Mouse (Mus musculus): Measurements from ENCODE around the gene Fam168a. TPM values are rescaled to one million over a fixed set of nuclear protein-coding genes. Genes with fewer than 3 reads are reported as not detected.

Gene Fam168a
- polyA plus RNA-seq, 1 experiment from 2014 or later: 35.4 TPM

DNA sequence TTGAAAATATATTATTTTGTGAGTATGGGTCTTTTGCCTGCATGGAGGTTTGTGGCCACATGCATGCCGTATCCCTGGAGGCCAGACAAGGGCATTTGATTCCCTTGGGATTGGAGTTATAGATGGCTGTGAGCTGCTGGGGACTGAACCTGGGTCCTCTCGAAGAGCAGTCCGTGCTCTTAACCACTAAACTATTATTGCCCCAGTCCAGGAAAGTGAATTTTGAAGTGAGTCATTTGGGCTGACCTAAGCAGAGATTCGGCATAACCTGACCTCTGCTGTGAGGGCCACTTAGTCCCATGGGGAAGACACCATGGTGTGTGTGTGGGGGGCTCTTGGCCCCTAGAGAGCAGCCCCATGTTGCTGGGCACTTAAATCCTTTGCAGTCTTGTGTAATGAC, 164.9 kb downstream of the Fam168a start:
- peaks cover 25% of the 10 kb centered on the region for H3K4me1 ChIP-seq
- no peak for DNase-seq (ENCODE audit: low spot score)
- 93% methylated on average over 4 of the region's 4 CpGs for WGBS
- H3K36me3 ChIP-seq: peaks cover 50% of the 10 kb centered on the region
- H3K27ac ChIP-seq: no peak overlapping the region
- H3K27me3 ChIP-seq (ENCODE audit: insufficient read depth, poor library complexity, severe bottlenecking): no peaks in the 10 kb centered on the region
- H3K9me3 ChIP-seq: no peaks in the 10 kb centered on the region
- H3K4me3 ChIP-seq: no peak overlapping the region

DNA sequence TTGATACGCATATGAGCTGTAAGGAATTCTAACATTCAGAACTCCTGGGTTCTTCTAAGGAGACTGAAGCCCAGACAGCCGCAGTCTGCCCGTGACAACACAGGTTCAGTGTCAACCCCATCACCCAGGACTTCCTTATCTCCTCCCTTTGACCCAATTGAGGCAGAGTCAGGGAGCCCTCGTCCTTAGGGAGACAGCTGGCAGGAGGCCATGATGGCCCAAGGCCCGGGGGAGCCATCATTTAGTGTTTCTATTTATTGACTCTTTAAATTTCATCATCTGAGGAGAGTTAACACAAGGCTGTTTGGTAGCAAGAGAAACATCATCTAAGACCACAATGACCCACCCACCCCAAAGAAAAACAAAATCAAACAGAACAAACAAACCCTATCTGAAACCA, 165.5 kb downstream of the Fam168a start:
- H3K4me3 ChIP-seq: no peak overlapping the region
- no peaks in the 10 kb centered on the region for H3K27me3 ChIP-seq (ENCODE audit: insufficient read depth, poor library complexity, severe bottlenecking)
- DNase-seq (ENCODE audit: low spot score): no peak
- H3K36me3 ChIP-seq: peaks cover 56% of the 10 kb centered on the region
- WGBS: 79% methylated on average over 5 of the region's 5 CpGs
- no peaks in the 10 kb centered on the region for H3K9me3 ChIP-seq
- H3K27ac ChIP-seq: no peak overlapping the region
- peaks cover 25% of the 10 kb centered on the region for H3K4me1 ChIP-seq

DNA sequence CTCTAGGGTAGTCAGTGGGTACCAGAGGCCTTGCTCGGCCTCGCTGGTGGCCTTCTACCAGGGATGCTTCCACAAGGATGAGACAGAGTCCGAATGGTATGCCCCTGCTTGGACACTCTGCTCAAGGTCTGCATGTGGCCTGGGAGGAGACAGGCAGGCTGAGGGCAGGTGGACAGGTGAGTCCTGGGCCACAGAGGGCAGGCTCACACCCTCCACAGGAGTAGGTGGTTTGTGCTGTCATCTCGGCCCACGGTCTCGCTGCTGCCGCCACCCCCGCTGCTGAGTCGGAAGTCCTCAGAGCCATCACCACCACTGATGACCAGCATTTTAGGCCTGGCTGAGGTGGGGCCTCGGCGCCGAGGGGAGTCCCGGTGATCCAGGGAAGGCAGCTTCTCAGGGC, 166.8 kb downstream of the Fam168a start:
- Histone ChIP-seq H3K27me3 (ENCODE audit: insufficient read depth, poor library complexity, severe bottlenecking) (no peaks in the 10 kb centered on the region), H3K4me3 (no peak overlapping the region), H3K9me3 (no peaks in the 10 kb centered on the region), H3K36me3 (peaks cover 69% of the 10 kb centered on the region), H3K4me1 (peaks cover 19% of the 10 kb centered on the region), H3K27ac (no peak overlapping the region; the same call in 1 of the 2 replicates)
- WGBS: 88% methylated on average over 13 of the region's 13 CpGs
- DNase-seq (ENCODE audit: low spot score): no peak

DNA sequence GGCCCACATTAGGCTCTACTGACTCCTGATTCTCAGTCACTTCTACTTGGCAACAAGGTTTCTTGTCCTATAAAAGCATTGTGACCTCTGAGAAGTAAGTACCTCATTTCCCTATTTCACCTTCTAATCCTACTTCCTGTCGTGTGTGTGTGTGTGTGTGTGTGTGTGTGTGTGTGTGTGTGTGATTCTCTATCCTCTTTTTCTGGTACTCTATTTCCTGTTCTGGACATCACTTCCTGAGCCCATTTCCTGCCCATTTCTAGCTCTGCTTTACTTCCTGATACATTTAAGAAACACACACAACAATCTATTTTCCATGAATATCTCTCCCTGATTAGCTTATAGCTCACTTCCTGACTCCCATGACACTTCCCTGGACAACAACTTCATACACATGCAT, 169.4 kb downstream of the Fam168a start:
- H3K4me1 ChIP-seq: peaks cover 12% of the 10 kb centered on the region
- H3K9me3 ChIP-seq: no peaks in the 10 kb centered on the region
- H3K4me3 ChIP-seq: no peak overlapping the region
- 63% methylated on average over 1 of the region's 1 CpGs for WGBS
- no peaks in the 10 kb centered on the region for H3K27me3 ChIP-seq (ENCODE audit: insufficient read depth, poor library complexity, severe bottlenecking)
- DNase-seq (ENCODE audit: low spot score): no peak
- H3K27ac ChIP-seq: peak overlapping the region; percentile 17; the same call in 1 of the 2 replicates
- peaks cover 95% of the 10 kb centered on the region for H3K36me3 ChIP-seq

DNA sequence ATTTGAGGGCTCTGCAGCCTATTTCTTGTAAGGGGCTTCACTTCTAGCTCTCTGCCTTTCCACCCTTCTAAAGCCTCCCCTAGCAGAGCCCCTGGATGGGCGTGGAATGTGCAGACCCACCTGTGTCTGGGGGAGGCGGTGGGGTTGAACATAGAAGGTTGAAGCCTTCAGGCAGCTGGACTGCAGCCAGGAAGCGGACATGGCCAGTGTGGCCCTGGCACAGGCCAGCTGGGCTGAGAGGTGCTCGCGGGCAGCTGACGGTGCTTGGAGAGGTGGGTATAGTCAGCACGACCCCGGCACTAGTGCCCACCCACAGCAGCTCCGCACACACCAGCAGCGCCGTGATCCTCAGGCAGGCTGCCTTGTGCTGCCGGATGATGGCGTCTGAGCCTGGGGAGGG, 169.9 kb downstream of the Fam168a start:
- H3K27ac ChIP-seq: peak overlapping the region; percentile 17; the same call in 1 of the 2 replicates
- H3K36me3 ChIP-seq: peaks cover 98% of the 10 kb centered on the region
- no peak for DNase-seq (ENCODE audit: low spot score)
- peaks cover 10% of the 10 kb centered on the region; the same call in 1 of the 2 replicates for H3K4me1 ChIP-seq
- H3K4me3 ChIP-seq: no peak overlapping the region
- no peaks in the 10 kb centered on the region for H3K27me3 ChIP-seq (ENCODE audit: insufficient read depth, poor library complexity, severe bottlenecking)
- 88% methylated on average over 13 of the region's 13 CpGs for WGBS
- H3K9me3 ChIP-seq: no peaks in the 10 kb centered on the region

DNA sequence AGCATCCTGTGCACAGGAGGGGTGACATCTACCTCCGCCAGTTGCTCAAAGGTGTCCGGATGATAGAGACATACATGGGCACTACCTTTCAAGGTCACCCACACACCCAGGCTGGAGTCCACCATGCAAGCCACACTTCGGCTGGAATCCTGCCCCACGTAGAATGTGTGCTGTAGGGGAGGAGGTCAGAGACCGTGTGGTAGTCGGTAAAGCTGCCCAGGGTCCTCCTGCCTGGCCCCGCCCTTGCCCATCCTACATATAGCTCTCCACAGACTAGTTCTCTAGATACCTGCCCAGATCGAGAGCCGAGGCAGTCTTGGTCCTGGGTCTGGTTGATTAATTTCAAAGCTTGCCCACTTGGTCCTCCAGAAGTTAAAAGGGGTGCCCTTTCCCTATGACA, 170.3 kb downstream of the Fam168a start:
- Histone ChIP-seq H3K4me1 (peaks cover 9% of the 10 kb centered on the region; the same call in 1 of the 2 replicates), H3K4me3 (no peak overlapping the region), H3K9me3 (no peaks in the 10 kb centered on the region), H3K27ac (no peak overlapping the region), H3K27me3 (ENCODE audit: insufficient read depth, poor library complexity, severe bottlenecking) (no peaks in the 10 kb centered on the region), H3K36me3 (peaks cover 98% of the 10 kb centered on the region)
- DNase-seq (ENCODE audit: low spot score): no peak
- WGBS: 87% methylated on average over 9 of the region's 9 CpGs

DNA sequence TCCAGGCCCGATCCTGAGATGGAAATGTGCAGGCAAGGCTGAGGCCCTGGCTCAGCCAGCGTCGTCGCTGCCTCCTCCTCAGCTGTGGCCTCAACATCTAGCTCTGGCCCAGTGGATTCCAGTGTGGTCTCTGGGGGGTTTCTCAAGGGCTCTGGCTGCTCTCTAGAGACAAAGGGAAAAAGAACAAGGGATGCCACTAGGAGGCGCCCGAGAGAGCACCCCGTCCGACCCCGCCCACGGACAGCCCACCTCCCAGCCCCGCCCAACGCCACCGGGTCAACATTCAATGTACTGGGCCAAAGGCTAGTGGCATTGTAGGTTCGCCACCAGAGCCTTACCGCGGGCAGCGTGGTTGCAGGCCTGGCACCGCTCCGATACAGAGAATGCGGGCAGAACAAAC, 173.2 kb downstream of the Fam168a start:
- 21% methylated on average over 20 of the region's 20 CpGs for WGBS
- Histone ChIP-seq H3K9me3 (no peaks in the 10 kb centered on the region), H3K4me3 (0 out of 2 replicates have a peak overlapping the region, but pooled peaks have one; percentile 16), H3K27ac (peak overlapping the region; percentile 74), H3K27me3 (ENCODE audit: insufficient read depth, poor library complexity, severe bottlenecking) (no peaks in the 10 kb centered on the region), H3K4me1 (peaks cover 7% of the 10 kb centered on the region; the same call in 1 of the 2 replicates), H3K36me3 (peaks cover 99% of the 10 kb centered on the region)
- peak; percentile 89 for DNase-seq (ENCODE audit: low spot score)

DNA sequence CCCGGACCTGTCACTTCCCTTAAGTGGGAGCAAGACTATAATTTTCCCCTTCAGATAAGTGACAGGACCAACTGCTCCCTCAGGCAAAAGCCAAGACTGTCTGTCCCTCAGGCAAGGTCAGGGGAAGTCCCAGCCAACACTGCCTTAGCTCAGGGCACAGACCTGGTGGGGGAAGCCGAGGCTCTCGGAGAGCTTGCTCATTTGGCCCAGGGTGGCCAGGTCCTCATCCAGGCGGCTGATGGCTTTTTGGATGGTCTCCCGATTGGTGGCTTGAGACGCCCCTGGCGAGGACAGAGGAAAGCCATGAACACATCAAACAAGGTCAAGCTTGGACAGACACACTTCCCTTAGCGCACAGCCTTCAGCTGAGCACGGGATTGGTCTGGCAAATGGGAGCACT, 175.1 kb downstream of the Fam168a start:
- Histone ChIP-seq H3K27me3 (ENCODE audit: insufficient read depth, poor library complexity, severe bottlenecking) (no peaks in the 10 kb centered on the region), H3K36me3 (peaks cover 93% of the 10 kb centered on the region), H3K4me1 (peaks cover 7% of the 10 kb centered on the region; the same call in 1 of the 2 replicates), H3K27ac (no peak overlapping the region), H3K9me3 (no peaks in the 10 kb centered on the region), H3K4me3 (no peak overlapping the region)
- no peak for DNase-seq (ENCODE audit: low spot score)
- WGBS: 88% methylated on average over 9 of the region's 9 CpGs

DNA sequence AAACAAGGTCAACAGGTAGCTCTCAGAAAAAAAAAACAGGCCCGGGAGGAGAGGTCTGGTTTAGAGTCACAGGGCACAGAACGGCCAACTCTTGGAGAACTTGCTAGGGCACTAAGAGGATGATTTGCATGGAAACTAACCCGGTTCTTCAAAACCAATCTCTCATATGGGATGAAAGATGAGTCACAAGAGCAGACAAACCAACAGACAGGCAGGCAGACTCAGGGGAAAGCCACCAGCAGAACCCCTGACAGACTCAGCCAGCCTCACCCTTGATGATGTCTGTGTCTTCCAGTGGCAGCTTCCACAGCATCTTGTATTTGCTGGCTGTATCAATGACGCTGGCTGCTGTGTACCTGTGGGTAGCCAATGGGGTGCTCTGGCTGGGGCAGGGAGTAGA, 175.5 kb downstream of the Fam168a start:
- H3K4me3 ChIP-seq: no peak overlapping the region
- no peak overlapping the region for H3K27ac ChIP-seq
- WGBS: 79% methylated on average over 4 of the region's 4 CpGs
- H3K4me1 ChIP-seq: peaks cover 7% of the 10 kb centered on the region; the same call in 1 of the 2 replicates
- no peaks in the 10 kb centered on the region for H3K9me3 ChIP-seq
- no peak for DNase-seq (ENCODE audit: low spot score)
- H3K36me3 ChIP-seq: peaks cover 88% of the 10 kb centered on the region
- H3K27me3 ChIP-seq (ENCODE audit: insufficient read depth, poor library complexity, severe bottlenecking): no peaks in the 10 kb centered on the region

DNA sequence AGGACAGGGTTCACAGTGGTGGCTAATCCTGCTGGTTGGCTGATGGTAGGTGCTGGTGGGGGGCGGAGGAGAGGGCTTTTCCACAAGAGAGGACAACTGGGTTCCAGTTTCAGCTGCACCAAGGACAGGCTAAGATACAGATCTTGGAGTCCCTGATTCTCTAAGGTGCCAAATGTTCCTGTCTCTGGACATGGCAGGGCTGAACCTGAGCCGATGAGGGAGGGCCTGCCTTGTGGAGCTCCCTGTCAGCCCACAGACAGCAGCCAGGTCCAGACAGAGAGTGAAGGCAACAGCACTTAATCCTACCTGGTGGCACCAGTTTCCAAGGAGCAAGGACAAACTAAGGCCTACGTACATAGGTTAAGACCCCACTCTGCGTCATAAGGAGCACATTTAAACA, 178.0 kb downstream of the Fam168a start:
- Histone ChIP-seq H3K9me3 (no peaks in the 10 kb centered on the region), H3K27ac (no peak overlapping the region), H3K27me3 (ENCODE audit: insufficient read depth, poor library complexity, severe bottlenecking) (no peaks in the 10 kb centered on the region), H3K36me3 (peaks cover 82% of the 10 kb centered on the region), H3K4me1 (peaks cover 6% of the 10 kb centered on the region; the same call in 1 of the 2 replicates), H3K4me3 (no peak overlapping the region)
- WGBS: 91% methylated on average over 4 of the region's 4 CpGs
- DNase-seq (ENCODE audit: low spot score): no peak

DNA sequence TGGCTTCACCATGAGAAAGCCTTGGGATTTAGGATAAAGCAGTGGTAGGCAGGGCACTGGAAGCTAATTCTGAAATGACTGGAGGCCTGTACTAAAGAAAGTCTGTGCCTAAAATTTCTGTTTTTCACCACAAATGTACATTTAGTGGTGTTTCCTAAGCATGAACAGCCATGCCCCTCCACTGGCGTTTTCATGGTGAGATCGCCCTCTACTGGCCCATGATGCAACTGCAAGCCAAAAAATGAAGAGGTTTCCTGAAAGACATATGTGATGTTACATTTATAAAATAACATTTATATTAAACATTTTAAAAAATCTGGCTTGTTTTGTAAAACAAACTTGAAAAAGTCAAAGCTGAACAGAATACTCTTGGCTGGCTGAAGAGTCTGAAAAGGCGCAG, 180.1 kb downstream of the Fam168a start:
- Histone ChIP-seq H3K9me3 (no peaks in the 10 kb centered on the region), H3K27me3 (ENCODE audit: insufficient read depth, poor library complexity, severe bottlenecking) (no peaks in the 10 kb centered on the region), H3K27ac (no peak overlapping the region), H3K4me1 (0 out of 2 replicates have a peak, but pooled peaks cover 4% of the 10 kb centered on the region), H3K4me3 (no peak overlapping the region), H3K36me3 (peaks cover 74% of the 10 kb centered on the region)
- no peak for DNase-seq (ENCODE audit: low spot score)
- 31% methylated on average over 3 of the region's 3 CpGs for WGBS

Small RNA genes lying within 50 kb of the gene (microRNA-seq; reads per million reads assigned to microRNA genes)
- 367 reads per million, percentile 67 among the genes with 10 or more reads in this experiment for gene Mir3102

Other genes starting within 250 kb of the Fam168a start
- 0.05 and 0.14 TPM in 2 replicates for gene Ucp3, start 233.6 kb upstream of the Fam168a start, polyA plus RNA-seq (2016; fragmentation: Nextera tagmentation; extraction: Ambion mirVana)
- gene Ucp2, start 213.3 kb upstream of the Fam168a start, polyA plus RNA-seq (2016; fragmentation: Nextera tagmentation; extraction: Ambion mirVana): 165 and 231 TPM in 2 replicates
- gene Dnajb13, start 191.7 kb upstream of the Fam168a start, polyA plus RNA-seq (2016; fragmentation: Nextera tagmentation; extraction: Ambion mirVana): 0.22 and 0.35 TPM in 2 replicates
- gene Coa4, start 169.6 kb upstream of the Fam168a start, polyA plus RNA-seq (2016; fragmentation: Nextera tagmentation; extraction: Ambion mirVana): 26.4 and 31.3 TPM in 2 replicates
- 89.5 and 106 TPM in 2 replicates for gene Rab6a, start 99.2 kb upstream of the Fam168a start, polyA plus RNA-seq (2016; fragmentation: Nextera tagmentation; extraction: Ambion mirVana)
- gene Mrpl48, start 98.3 kb upstream of the Fam168a start, polyA plus RNA-seq (2016; fragmentation: Nextera tagmentation; extraction: Ambion mirVana): 75.7 and 78.8 TPM in 2 replicates
- gene Plekhb1, start 44.2 kb upstream of the Fam168a start, polyA plus RNA-seq (2016; fragmentation: Nextera tagmentation; extraction: Ambion mirVana): 1.6 and 2.4 TPM in 2 replicates
- 4.4 and 5.3 TPM in 2 replicates for gene Relt, start 156.8 kb downstream of the Fam168a start, polyA plus RNA-seq (2016; fragmentation: Nextera tagmentation; extraction: Ambion mirVana)
- gene Arhgef17, start 225.5 kb downstream of the Fam168a start, polyA plus RNA-seq (2016; fragmentation: Nextera tagmentation; extraction: Ambion mirVana): 7.9 and 10.1 TPM in 2 replicates

Measured in heart, embryonic 10.5 days (tissue).